Mouse (Mus musculus): Measurements from ENCODE around the gene Bcas1. TPM values are rescaled to one million over a fixed set of nuclear protein-coding genes. Genes with fewer than 3 reads are reported as not detected.

Bcas1 gene
- not detected for polyA plus RNA-seq (2017; shearing (Covaris generic))

DNA sequence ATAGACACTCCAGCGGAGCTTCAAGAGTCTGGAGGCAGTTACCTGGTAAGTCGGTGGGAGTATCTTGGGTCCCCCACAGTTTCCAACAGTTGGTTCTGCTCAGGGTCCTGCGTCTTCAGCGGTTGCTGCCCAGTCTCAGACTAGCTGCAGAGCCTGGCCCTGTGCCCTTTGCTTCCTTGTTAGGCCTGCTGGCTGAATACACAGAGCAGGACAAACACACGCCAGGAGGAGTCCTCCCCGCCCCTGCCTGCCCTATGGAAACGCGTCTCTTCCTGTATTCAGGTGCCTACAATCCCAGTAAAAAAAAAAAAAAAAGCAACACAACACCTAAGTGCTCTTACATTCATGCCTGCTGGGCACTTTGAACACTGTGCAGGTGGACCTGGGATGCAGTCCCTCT lies at the start of gene Bcas1:
TSS of gene Bcas1 (minus strand) at position 142 of the 400 bp plus-strand sequence.

Other genes with a start within 250 kb of the Bcas1 start
- gene Pfdn4, start 68.6 kb upstream of the Bcas1 start, polyA plus RNA-seq (2017; shearing (Covaris generic)) = 33.0 TPM
- not detected for gene Cyp24a1, start 69.3 kb upstream of the Bcas1 start, polyA plus RNA-seq (2017; shearing (Covaris generic))
- not detected for gene 4930470P17Rik, start 174.2 kb upstream of the Bcas1 start, polyA plus RNA-seq (2017; shearing (Covaris generic))

Measured in effector memory CD4-positive, alpha-beta T cell, adult 5 months (primary cell).